Mouse (Mus musculus) cerebellum, adult 2 months (tissue): ENCODE measurements around the gene Sh3pxd2a. TPM values are rescaled to one million over a fixed set of nuclear protein-coding genes. Genes with fewer than 3 reads are reported as not detected.

ENCODE experiments used
- DNase-seq, 2 experiments: peaks; one replicate each; pipeline ENCODE4 v3.0.0; 2021
- H3K27ac ChIP-seq: fragments of 200-500 bp; 2 replicates; pipeline ENCODE4 v1.5.1; 2012; ENCODE audit warnings: low read length, control low read depth, inconsistent platforms; ENCODE audit not compliant: insufficient read depth
- H3K27me3 ChIP-seq: fragments of 200-500 bp; 2 replicates; pipeline ENCODE4 v1.6.1; 2012; ENCODE audit warnings: inconsistent platforms, mild to moderate bottlenecking, low read length, moderate library complexity; ENCODE audit not compliant: control insufficient read depth, insufficient read depth
- H3K4me1 ChIP-seq: fragments of 200-500 bp; 2 replicates; pipeline ENCODE4 v1.6.1; 2011; ENCODE audit warnings: low read length; ENCODE audit not compliant: control insufficient read depth, insufficient read depth
- H3K4me3 ChIP-seq: fragments of 200-500 bp; replicated peaks from 2 replicates; pipeline ENCODE3; 2011; ENCODE audit warnings: mild to moderate bottlenecking, low read depth, low read length, control low read depth; ENCODE audit not compliant: insufficient read depth
- CTCF ChIP-seq: fragments of 200-500 bp; IDR thresholded peaks from 2 replicates; pipeline ENCODE4 v1.5.1; 2011; ENCODE audit warnings: low read depth, mild to moderate bottlenecking, control low read depth, low read length, moderate library complexity, borderline replicate concordance; ENCODE audit not compliant: insufficient read depth
- POLR2A ChIP-seq: fragments of 200-500 bp; IDR thresholded peaks from 2 replicates; pipeline ENCODE4 v1.6.1; 2011; ENCODE audit warnings: low read length, control low read depth, borderline replicate concordance; ENCODE audit not compliant: insufficient read depth
- WGBS: fragments of 180-500 bp; shearing (Covaris S2); methylation state at CpG from one replicate; pipeline ENCODE4 v1.1.7; 2018; 5-methylcytosine and 5-hydroxymethylcytosine counted together
- polyA plus RNA-seq: library from polyadenylated mRNA; depleted of rRNA; stranded (reverse); fragments of >200 nt; gene quantifications from 2 replicates; pipeline ENCODE4 v1.2.3, GENCODE M21; 2012

The Sh3pxd2a gene
- polyA plus RNA-seq, 1 experiment: 7.9 TPM

DNA sequence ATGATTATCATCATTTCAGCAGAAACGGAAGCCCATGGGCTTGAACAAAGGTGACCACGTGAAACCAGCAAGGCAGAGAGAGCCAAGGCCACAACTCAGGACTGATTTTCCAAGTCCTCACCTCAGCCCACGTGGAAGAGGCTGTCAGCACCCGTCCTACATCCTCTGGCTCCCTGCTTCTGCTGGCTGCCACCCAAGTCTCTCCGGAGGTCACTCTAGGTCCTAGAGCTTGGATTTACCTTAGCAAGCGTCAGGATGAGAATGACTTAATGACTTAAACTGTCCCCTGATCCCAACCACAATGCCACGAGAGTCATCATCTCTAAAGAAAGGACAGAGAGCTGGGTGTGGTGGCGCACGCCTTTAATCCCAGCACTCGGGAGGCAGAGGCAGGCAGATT is 11.5 kb downstream of the Sh3pxd2a start:
- DNase-seq: no peak
- Histone ChIP-seq H3K4me1 (no peaks in the 10 kb centered on the region), H3K4me3 (no peak overlapping the region), H3K27ac (no peak overlapping the region), H3K27me3 (no peaks in the 10 kb centered on the region)
- WGBS: 83% methylated on average over 10 of the region's 10 CpGs
- TF ChIP-seq POLR2A (no peak), CTCF (no peak)

DNA sequence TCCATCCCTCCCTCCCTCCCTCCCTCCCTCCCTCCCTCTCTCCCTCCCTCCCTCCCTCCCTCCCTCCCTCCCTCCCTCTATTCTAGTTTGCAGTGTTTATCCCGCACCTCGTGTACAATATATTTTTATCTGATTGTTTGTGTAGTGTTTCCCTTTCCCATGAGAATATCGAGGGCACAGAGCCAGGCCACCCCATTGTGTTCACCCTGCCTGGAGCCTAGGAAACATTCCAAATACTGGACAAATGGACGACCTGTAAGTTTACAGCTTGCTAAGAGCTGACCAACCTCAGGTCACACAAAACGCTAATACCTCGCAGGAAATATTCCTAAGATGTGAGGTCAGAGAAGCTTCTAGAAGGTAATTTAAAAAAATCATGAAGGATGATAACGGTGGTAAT is 12.0 kb downstream of the Sh3pxd2a start:
- WGBS: 66% methylated on average over 7 of the region's 7 CpGs
- Histone ChIP-seq H3K4me1 (no peaks in the 10 kb centered on the region), H3K4me3 (no peak overlapping the region), H3K27ac (no peak overlapping the region), H3K27me3 (no peaks in the 10 kb centered on the region)
- TF ChIP-seq POLR2A (no peak), CTCF (no peak)
- DNase-seq: no peak

DNA sequence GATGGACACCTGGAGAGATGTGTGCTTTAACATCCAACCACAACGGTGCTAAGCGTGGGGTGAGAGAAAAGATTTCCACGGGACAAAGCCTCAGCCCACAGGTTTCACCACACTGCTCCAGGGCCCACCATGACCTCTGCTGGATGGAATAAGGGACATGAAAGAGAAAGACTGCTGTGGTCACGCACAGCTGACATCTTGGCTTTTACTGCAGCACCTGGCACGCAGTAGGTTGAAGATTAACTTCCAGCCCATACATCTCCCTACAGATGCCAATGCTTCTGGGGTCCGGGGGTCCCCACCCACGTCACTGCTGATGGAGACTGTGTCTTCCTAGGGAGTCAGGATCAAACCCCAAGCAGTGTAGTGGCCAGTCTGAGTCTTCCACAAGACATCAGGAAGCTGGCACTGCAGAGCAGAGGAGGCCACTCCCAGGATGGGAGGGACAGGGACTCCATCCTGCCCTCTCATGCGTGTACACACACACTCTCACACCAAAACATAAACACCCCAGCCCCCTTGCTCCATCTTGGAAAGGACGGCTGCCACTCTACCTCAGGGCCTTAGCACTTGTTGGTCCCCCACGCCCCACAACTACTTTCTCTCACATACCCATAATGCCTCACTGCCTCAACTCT is 12.6 kb downstream of the Sh3pxd2a start:
- Histone ChIP-seq H3K4me1 (no peaks in the 10 kb centered on the region), H3K4me3 (no peak overlapping the region), H3K27me3 (no peaks in the 10 kb centered on the region), H3K27ac (no peak overlapping the region)
- 73% methylated on average over 10 of the region's 10 CpGs for WGBS
- no peak for DNase-seq
- no peak for TF ChIP-seq POLR2A
- TF ChIP-seq CTCF: no peak

DNA sequence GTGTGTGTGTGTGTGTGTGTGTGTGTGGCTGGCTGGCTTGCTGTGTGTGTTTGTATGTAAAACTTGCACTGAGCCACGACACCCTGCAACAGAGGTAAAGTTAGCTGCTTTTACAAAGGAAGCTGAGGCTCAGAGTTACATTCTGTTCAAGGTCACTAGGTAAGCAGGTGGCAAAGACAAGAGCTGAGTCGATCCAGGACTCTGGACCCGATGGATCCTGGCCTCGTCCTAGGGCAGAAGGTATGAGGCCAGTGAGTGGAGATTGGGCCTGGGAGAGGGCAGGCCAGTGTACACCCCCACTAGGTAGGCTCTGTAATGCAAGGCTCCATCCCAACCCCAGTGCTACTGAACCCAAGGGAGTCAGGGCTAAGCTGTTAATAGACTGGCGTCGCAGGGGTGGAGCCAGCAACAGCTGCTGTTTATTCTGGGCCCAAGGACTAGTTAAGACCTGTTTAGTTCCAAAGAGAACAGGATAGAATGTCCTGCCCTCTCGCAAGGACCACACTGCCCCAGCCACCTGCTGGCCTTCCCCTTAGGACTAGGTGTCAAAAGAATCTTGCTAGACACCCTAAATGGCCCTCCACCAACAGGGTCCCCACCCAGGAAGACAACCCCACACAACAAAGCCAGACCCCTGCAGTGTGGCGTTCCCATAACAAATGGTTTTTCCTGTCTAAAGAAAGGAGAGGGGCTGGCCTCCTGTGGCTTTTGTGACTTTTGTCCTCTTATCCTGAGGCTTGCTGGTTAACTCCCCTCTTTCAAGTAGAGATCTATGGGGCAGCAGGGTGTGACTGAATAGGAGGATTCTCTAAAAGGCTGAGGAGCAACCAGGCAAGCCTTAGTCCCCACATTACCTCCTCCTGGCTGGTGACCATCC is 13.7 kb downstream of the Sh3pxd2a start:
- Histone ChIP-seq H3K27me3 (no peaks in the 10 kb centered on the region), H3K4me1 (no peaks in the 10 kb centered on the region), H3K4me3 (no peak overlapping the region), H3K27ac (no peak overlapping the region)
- TF ChIP-seq POLR2A (no peak), CTCF (no peak)
- whole genome bisulfite sequencing: 59% methylated on average over 8 of the region's 8 CpGs
- no peak for DNase-seq

DNA sequence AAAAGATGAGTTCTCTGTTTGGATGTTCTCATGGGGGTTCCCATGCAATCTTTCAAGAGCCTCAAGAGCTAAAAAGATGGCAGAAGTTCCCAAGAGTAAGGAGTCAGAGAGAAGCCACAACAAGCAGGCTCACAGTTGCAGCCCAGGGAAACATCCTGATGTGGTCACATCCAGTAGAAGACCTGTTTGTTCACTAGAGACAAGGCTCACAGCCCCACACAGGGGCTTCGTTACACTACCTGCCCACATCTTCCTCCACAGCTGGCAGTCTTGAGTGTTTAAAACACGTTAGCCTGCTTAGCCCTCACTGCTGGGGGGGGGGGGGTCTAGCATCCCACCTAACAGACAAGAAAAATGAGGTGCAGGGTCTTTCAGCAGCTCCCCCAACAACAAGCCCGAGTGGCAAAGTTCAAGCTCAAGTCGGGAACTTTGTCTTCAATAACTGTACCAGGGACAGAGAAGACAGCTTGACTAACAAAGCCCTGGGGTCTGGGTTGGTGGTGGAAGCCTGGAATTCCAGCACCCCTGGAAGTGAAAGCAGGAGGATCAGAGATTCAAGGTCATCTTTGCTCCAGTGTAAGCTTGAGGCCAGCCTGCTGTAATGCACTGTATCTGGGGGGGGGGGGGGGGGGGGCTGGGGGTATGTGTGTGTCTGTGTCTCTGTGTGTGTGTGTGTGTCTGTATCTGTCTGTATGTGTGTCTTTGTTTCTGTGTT is 14.5 kb downstream of the Sh3pxd2a start:
- Histone ChIP-seq H3K4me3 (no peak overlapping the region), H3K27me3 (no peaks in the 10 kb centered on the region), H3K4me1 (no peaks in the 10 kb centered on the region), H3K27ac (no peak overlapping the region)
- TF ChIP-seq POLR2A (no peak), CTCF (no peak)
- no peak for DNase-seq
- WGBS: 67% methylated on average over 4 of the region's 4 CpGs

DNA sequence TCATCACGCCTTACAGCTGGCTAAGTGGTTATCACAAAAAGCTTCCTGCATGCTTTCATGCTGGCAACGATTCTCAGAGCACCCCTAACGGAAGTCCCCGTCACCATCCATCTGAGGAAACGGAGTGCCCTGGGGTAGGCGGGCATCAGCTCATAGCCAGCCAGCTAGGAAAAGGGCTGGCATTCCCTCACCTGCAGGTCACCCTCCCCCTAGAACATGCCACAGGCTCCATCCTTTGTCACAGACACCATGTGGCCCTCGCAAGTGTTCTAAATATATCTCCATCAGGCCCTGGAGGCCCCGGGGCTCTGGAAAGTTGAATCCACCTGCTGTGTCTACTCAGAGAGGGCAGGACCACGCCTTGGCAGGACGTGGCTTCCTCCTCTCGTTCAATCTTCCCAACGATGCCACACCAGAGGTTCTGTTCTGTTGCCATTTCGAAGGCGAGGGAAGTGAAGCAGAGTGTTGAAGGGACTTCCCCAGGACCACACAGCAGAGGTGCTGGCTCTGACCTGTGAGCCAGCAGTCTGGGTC is 15.5 kb downstream of the Sh3pxd2a start:
- Histone ChIP-seq H3K4me1 (no peaks in the 10 kb centered on the region), H3K27ac (no peak overlapping the region), H3K4me3 (no peak overlapping the region), H3K27me3 (no peaks in the 10 kb centered on the region)
- 67% methylated on average over 14 of the region's 14 CpGs for WGBS
- TF ChIP-seq CTCF: no peak
- no peak for TF ChIP-seq POLR2A
- DNase-seq: no peak

DNA sequence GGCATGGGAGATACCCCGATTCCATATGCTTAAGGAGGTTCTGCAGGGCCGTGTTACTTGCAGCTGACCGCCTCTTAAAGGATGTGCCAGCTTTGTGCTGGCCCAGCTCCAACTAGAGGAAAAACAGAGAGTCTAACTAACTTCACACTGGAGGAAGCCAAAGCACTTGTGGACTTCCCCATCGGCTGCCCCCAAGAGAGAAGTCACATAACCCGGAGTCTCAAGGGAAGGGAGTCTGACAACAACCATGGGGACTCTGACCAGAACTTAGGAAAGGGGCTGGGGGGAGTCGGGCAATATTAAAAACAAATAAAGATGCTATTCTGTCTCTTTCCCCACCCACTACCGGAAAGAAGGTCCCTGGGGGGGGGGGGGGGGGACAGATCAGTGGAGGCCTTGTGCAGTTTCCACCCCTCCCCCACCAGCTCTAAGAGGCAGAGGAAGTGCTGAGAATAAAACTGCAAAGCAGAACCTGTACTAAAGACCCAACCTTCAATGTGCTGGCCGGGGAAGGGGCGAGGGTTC is 17.3 kb downstream of the Sh3pxd2a start:
- DNase-seq: peak in 1 of 2 experiments; percentile 15
- no peaks in the 10 kb centered on the region for H3K4me1 ChIP-seq
- no peak overlapping the region for H3K27ac ChIP-seq
- H3K4me3 ChIP-seq: no peak overlapping the region
- 25% methylated on average over 9 of the region's 9 CpGs for WGBS
- TF ChIP-seq POLR2A (no peak), CTCF (no peak)
- H3K27me3 ChIP-seq: no peaks in the 10 kb centered on the region
